Mouse (Mus musculus) heart, postnatal 4 days (tissue): ENCODE measurements around the gene Auts2. TPM values are rescaled to one million over a fixed set of nuclear protein-coding genes. Genes with fewer than 3 reads are reported as not detected.

ENCODE experiments used
- DNase-seq: peaks from one replicate; pipeline ENCODE4 v3.0.0; 2021
- total RNA-seq, 2 experiments: library from RNA; stranded (reverse); gene quantifications; 2 replicates each; pipeline ENCODE4 v1.2.3; 2021

Auts2 gene
- total RNA-seq, 2 experiments from 2014 or later, result 49.0 to 51.4 TPM

GRCm38 (mm10) chr5:132074360-132074723, 468.8 kb downstream of the Auts2 start:
- peak; percentile 9 for DNase-seq

- DNase-seq, result peak; percentile 21
Measured at GRCm38 (mm10) chr5:132073677-132074359, 469.3 kb downstream of the Auts2 start.

- no peak for DNase-seq
Measured at GRCm38 (mm10) chr5:132072356-132072755, 470.8 kb downstream of the Auts2 start.

DNA sequence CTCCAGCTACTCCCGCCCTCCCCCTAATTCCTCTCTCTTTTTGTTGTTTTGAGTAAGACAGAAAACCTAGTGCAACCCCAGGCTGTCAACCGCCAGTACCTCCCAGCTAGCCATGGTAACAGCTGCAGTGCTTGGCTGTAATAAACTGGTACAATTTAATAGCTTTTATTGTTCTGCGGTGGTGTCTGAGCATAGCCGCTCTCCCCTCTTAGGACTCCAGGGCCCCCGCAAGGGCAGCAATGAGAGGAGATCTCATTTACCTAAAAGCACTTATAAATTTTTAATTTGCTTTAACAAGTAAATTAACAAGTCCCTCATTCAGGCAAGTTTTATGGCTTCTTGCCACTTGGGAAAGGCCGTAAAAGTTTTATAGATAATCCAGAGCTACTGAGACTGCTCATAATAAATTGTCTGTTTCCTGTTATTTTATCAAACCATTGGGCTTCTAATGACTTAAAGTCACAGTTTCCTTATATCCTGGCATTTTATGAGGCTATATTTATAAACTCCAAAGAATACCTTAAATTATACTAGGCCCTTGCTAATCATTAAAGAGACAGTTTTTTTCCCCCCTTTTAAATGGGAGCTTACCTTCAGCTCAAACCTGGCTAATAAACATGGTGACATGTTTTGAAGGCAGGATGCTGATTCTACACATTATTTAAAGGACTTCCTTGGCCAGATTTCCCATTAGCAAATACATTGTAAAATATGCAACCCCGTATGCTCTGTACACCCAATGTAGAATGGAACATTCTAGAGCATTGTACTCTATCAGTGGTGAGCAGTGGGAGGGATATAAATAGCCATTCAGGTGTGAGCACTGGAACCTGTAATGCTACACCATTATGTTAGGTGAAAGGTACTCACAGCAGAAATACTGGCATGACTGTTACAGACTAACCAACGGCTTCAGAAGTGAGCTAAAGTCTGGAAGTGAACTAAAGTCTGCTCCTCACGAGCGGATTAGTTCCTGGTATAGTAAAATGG, 475.1 kb downstream of the Auts2 start:
- no peak for DNase-seq

GRCm38 (mm10) chr5:132060116-132060515, 483.0 kb downstream of the Auts2 start:
- no peak for DNase-seq

DNA sequence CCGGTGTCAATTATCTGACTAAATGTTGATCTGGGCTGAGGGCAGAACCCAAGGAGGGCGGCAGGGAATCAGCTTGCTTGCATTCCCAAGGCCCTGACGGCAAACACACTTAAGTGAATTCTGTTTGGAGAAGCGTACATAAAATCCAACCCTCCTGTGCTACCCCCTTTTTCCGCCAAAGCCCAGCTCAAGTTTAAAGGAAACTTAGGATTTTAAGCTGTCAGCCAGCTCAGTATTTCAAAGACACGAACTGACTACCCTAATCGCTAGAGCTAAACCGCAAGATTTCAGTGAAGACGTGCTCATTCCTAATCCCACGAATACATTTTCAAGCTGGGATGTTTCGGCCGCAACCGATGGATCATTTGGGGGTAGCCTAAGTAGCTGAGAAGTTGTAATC, 490.5 kb downstream of the Auts2 start:
- DNase-seq, result no peak

DNA sequence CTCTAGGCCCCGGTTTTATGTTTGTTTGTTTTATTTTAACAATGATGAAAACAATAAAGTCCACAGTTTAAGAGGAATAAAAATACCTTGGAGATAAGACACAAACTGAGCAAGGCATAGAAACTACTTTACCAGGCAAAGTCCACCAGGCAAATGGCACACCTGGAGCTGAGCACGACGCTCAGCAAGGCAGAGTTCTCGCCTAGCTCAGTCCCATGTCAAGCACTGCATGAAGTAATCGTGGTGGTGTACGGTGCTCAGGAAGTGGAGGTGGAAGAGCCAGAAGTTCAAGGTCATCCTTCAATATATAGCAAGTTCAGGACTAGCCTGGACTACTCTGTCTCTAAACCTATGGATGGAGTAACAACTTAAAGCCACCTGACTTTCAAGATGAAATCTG, 503.6 kb downstream of the Auts2 start:
- no peak for DNase-seq

DNA sequence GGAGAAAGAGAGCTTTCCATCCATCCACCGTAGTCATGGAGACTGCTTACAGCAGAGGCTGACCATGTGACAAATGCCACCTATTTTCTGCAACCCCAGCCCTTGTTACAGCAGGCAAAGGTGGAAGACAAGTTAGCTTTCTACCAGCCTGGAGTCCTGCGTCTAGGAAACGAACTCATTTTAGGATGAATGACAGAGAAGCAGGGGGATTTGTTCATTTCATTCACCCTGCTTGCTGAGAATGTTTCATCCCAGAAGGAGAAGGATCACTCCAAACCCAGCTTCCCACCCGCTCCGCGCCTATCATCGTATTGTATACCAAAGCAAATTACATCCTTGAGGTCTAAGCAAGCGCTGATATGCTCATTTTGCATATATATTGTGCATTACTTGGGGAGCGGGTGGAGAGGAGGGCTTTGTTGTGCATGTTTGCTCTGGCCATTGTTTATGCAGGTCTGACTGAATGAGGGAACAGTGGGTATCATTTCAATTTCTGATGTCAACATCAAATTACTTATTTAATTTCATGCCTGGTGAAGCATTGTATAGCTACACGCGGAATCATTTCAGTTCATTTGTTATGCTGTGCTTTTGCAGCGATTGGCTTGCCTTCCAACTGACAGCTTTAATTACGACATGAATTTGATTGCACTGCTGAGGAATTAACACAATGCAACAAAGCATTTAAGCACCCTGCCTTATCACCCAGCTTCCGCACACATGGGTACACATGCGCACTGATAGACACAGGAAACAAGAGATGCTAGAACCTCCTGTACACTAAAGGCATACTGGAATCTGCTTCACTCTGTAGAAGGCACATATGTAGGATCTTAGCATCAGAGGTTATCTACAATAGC, 509.4 kb downstream of the Auts2 start:
- DNase-seq, result no peak

GRCm38 (mm10) chr5:132030941-132031531, 512.1 kb downstream of the Auts2 start:
- no peak for DNase-seq

- DNase-seq, result no peak
Measured at GRCm38 (mm10) chr5:132029638-132030037, 513.5 kb downstream of the Auts2 start.

GRCm38 (mm10) chr5:132029038-132029437, 514.1 kb downstream of the Auts2 start:
- peak; percentile 14 for DNase-seq

GRCm38 (mm10) chr5:132027859-132028498, 515.2 kb downstream of the Auts2 start:
- DNase-seq, result no peak

GRCm38 (mm10) chr5:132013296-132013695, 529.8 kb downstream of the Auts2 start:
- DNase-seq, result no peak

DNA sequence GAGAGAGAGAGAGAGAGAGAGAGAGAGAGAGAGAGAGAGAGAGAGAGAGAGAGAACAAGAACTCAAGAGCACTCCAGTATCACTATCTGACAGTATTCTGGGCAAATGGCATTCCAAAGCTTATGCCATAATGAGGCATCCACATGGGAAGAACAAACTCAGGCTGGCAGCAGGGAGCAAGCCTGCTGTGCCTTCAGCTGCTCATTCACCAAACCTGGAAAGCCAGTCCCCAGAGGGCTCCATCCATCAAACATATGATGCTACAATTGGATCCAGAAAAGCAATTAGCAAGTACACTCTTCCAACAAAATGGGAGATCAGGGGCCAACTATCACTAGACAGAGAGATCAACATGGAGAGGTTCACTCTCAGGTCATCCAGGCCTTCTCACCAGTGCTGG, 531.3 kb downstream of the Auts2 start:
- no peak for DNase-seq

DNA sequence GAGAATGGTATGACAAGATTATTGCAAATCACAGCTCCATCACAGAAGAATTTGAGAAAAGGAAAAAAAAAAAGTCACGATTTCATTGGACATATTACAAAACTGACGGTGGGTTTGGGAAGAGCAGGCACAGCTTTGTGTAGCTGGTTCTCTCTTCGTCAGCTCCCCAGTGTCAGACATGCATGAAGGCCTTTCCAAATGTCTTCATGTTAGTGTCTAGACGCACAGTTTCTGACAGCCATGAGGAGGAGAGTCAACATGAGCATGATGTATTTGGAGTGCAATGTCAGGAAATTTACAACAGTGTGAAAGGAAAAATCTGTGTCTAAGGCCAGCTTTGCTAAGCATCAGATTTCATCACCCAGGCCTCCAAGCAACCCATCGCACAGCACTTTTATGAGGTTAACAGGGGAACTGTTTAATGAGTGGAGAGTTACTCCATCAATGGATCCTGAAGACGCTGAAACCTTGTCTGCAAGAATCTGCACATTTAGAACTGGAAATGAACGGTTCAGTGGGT, 534.4 kb downstream of the Auts2 start:
- no peak for DNase-seq

- DNase-seq, result no peak
Measured at GRCm38 (mm10) chr5:132007907-132008306, 535.2 kb downstream of the Auts2 start.

GRCm38 (mm10) chr5:131992681-131993211, 550.4 kb downstream of the Auts2 start:
- DNase-seq, result no peak

- no peak for DNase-seq
Measured at GRCm38 (mm10) chr5:131992268-131992667, 550.9 kb downstream of the Auts2 start.

DNA sequence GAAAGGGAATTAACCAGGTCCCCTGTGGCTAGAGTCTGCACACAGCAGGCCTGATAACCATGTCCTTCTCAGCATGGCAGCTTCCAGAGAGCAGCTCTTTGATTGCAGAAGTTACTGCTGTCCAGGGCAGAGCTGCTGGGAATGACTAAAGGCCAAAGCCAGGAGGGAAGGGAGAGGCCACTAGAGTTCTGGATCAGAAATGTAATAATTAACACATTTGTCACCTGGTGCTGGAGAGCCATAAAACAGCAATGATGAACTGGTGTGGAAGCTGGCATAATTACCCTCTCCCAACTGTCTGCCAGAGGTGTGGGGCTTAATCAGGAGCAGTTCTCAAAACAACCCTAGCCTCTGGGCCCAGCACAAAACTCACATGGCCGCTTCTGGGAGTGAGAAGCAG, 552.6 kb downstream of the Auts2 start:
- no peak for DNase-seq

- no peak for DNase-seq
Measured at GRCm38 (mm10) chr5:131981451-131981850, 561.7 kb downstream of the Auts2 start.

DNA sequence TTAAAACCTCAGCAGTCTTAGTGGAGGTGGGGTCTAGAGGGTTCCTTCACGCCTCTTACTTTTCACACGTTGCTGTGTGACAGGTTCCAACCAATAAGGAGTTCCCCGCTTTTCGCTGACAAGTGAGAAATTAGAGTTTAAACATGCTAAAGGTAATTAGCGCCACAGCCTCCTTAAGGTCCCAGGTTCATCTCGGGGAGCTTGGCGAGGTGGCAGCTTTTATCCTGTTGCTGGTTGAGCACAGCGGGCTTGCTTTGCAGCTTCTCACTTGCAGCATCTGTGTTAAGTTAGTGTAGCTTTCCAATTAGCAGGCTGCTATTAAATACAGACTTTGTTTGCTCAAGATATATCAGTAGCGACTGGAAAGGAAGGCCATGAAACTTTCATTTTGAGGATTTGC, 564.2 kb downstream of the Auts2 start:
- DNase-seq, result no peak
